Mouse (Mus musculus): ENCODE data around the gene Smyd3. TPM values are rescaled to one million over a fixed set of nuclear protein-coding genes. Genes with fewer than 3 reads are reported as not detected.

The Smyd3 gene
- polyA plus RNA-seq, 1 experiment from 2014 or later = 18.3 TPM

DNA sequence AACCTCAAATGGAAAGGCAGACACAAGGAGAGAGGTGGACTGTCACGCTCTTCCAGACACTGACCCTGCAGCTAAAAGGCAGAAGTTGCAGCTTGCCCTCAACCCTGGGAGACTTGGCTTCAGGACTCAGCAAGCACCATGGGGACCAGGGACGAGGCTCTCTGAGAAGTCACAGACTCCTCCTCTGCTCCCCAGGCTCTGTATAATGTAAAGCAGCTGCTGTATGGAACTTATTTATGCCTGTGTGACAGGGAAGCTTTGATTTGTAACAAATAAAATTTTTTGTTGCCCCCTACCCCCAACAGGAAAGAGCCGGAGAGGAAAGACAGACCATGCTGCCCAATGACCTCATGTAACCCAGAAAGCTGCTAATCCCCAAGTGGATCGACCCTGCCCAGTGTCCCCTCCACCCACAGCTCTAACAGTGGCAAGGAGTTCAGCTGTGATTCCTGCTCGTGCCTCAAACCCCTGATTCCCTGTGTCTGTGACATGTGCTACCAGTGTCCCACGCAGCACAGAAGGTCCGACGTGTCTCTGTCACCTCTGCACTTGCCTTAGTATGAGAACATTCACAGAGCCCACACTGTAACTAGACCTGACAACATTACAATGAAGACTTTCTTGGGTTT, 539.1 kb downstream of the Smyd3 start:
- H3K4me2 ChIP-seq (ENCODE audit: low read length) = no peak overlapping the region
- ATAC-seq (replicated peaks; ENCODE audit: low FRiP score, low read depth) = no peak
- no peak for TF ChIP-seq CTCF (IDR thresholded peaks at IDR 0.05; ENCODE audit: low read depth)
- H3K4me3 ChIP-seq (replicated peaks; ENCODE audit: low read depth, low read length) = no peak overlapping the region
- no peaks in the 10 kb centered on the region for H3K9me3 ChIP-seq (replicated peaks; ENCODE audit: low read length)
- 36% methylated on average over 8 of the region's 8 CpGs for WGBS
- DNase-seq (ENCODE audit: low spot score) = peak; percentile 45
- no peak overlapping the region for H3K27ac ChIP-seq
- no peak overlapping the region for H3K9ac ChIP-seq (ENCODE audit: low read depth, low read length)
- no peaks in the 10 kb centered on the region for H3K36me3 ChIP-seq (ENCODE audit: insufficient read depth, low read length)
- H3K27me3 ChIP-seq (ENCODE audit: insufficient read depth, low read length) = no peaks in the 10 kb centered on the region
- H3K4me1 ChIP-seq (replicated peaks; ENCODE audit: insufficient read depth, low read length) = no peaks in the 10 kb centered on the region

DNA sequence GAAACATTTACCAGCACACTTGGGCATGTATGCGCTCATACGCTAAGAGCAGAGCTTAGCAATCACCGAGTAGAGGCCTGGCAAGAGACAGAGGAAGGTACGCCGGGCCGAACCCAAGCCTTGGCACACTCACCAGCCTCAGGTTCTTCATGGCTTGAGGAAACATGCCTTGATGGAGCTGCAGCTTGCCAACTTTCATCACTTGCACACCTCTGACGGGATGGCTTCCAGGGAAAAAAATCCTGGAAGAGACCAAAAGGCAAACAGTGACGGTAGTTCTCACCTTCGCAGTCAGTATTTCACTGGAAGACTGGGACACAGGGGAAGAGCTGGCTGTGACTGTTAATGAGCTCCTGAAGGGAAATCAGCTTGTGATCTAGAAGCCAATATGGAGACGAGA, 545.8 kb downstream of the Smyd3 start:
- Histone ChIP-seq H3K27me3 (ENCODE audit: insufficient read depth, low read length) (no peaks in the 10 kb centered on the region), H3K9me3 (replicated peaks; ENCODE audit: low read length) (no peaks in the 10 kb centered on the region), H3K4me2 (ENCODE audit: low read length) (no peak overlapping the region), H3K4me3 (replicated peaks; ENCODE audit: low read depth, low read length) (no peak overlapping the region), H3K9ac (ENCODE audit: low read depth, low read length) (no peak overlapping the region), H3K36me3 (ENCODE audit: insufficient read depth, low read length) (no peaks in the 10 kb centered on the region), H3K27ac (no peak overlapping the region), H3K4me1 (replicated peaks; ENCODE audit: insufficient read depth, low read length) (no peaks in the 10 kb centered on the region)
- DNase-seq (ENCODE audit: low spot score) = no peak
- no peak for TF ChIP-seq CTCF (IDR thresholded peaks at IDR 0.05; ENCODE audit: low read depth)
- ATAC-seq (replicated peaks; ENCODE audit: low FRiP score, low read depth) = no peak
- 93% methylated on average over 10 of the region's 10 CpGs for WGBS

- Histone ChIP-seq H3K27me3 (ENCODE audit: insufficient read depth, low read length) (no peaks in the 10 kb centered on the region), H3K4me1 (replicated peaks; ENCODE audit: insufficient read depth, low read length) (no peaks in the 10 kb centered on the region), H3K27ac (no peak overlapping the region), H3K9me3 (replicated peaks; ENCODE audit: low read length) (no peaks in the 10 kb centered on the region), H3K4me3 (replicated peaks; ENCODE audit: low read depth, low read length) (no peak overlapping the region), H3K36me3 (ENCODE audit: insufficient read depth, low read length) (no peaks in the 10 kb centered on the region), H3K4me2 (ENCODE audit: low read length) (no peak overlapping the region), H3K9ac (ENCODE audit: low read depth, low read length) (no peak overlapping the region)
- 70% methylated on average over 9 of the region's 9 CpGs for WGBS
- no peak for ATAC-seq (replicated peaks; ENCODE audit: low FRiP score, low read depth)
- TF ChIP-seq CTCF (IDR thresholded peaks at IDR 0.05; ENCODE audit: low read depth) = no peak
- DNase-seq (ENCODE audit: low spot score) = no peak
Measured at GRCm38 (mm10) chr1:178961661-178962060, 556.2 kb downstream of the Smyd3 start.

DNA sequence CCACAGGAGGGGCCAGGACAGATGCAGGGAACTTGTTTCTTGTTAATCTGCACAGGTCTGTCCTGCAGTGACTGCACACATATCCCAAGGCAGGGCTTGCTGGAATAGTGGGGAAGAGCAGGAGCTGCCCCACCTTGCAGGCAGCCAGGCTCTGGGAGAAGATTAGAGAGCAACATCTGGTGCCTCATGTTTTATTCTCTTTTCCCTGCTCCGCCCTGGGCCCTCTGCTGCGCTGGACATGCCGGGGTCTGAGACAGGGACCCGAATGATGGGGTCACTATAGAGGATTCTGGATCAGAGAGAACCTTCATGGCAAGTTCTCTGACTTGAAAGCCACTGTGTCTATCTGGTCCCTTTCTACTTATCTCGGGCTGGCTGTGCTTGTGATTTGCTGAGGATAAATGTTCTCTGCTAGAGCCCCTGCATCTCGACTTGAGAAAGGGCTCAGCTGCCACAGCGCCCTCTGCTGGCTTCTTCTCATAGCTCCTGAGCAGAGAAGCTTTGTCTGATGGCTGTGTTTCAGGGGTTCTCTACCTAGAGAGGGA, 557.8 kb downstream of the Smyd3 start:
- Histone ChIP-seq H3K4me2 (ENCODE audit: low read length) (no peak overlapping the region), H3K9me3 (replicated peaks; ENCODE audit: low read length) (no peaks in the 10 kb centered on the region), H3K36me3 (ENCODE audit: insufficient read depth, low read length) (no peaks in the 10 kb centered on the region), H3K27me3 (ENCODE audit: insufficient read depth, low read length) (no peaks in the 10 kb centered on the region), H3K27ac (no peak overlapping the region), H3K4me1 (replicated peaks; ENCODE audit: insufficient read depth, low read length) (no peaks in the 10 kb centered on the region), H3K4me3 (replicated peaks; ENCODE audit: low read depth, low read length) (no peak overlapping the region), H3K9ac (ENCODE audit: low read depth, low read length) (no peak overlapping the region)
- DNase-seq (ENCODE audit: low spot score) (peak; percentile 89), ATAC-seq (replicated peaks; ENCODE audit: low FRiP score, low read depth) (no peak)
- TF ChIP-seq CTCF (IDR thresholded peaks at IDR 0.05; ENCODE audit: low read depth) = peak; percentile 93
- WGBS = 44% methylated on average over 7 of the region's 7 CpGs

GRCm38 (mm10) chr1:178958641-178959040, 559.2 kb downstream of the Smyd3 start:
- no peak overlapping the region for H3K4me2 ChIP-seq (ENCODE audit: low read length)
- no peak overlapping the region for H3K9ac ChIP-seq (ENCODE audit: low read depth, low read length)
- TF ChIP-seq CTCF (IDR thresholded peaks at IDR 0.05; ENCODE audit: low read depth) = no peak
- H3K27ac ChIP-seq = no peak overlapping the region
- 90% methylated on average over 4 of the region's 4 CpGs for WGBS
- H3K9me3 ChIP-seq (replicated peaks; ENCODE audit: low read length) = no peaks in the 10 kb centered on the region
- no peak overlapping the region for H3K4me3 ChIP-seq (replicated peaks; ENCODE audit: low read depth, low read length)
- ATAC-seq (replicated peaks; ENCODE audit: low FRiP score, low read depth) = no peak
- H3K36me3 ChIP-seq (ENCODE audit: insufficient read depth, low read length) = no peaks in the 10 kb centered on the region
- no peaks in the 10 kb centered on the region for H3K27me3 ChIP-seq (ENCODE audit: insufficient read depth, low read length)
- no peak for DNase-seq (ENCODE audit: low spot score)
- no peaks in the 10 kb centered on the region for H3K4me1 ChIP-seq (replicated peaks; ENCODE audit: insufficient read depth, low read length)

GRCm38 (mm10) chr1:178952910-178953309, 564.9 kb downstream of the Smyd3 start:
- no peak overlapping the region for H3K27ac ChIP-seq
- DNase-seq (ENCODE audit: low spot score) (peak; percentile 53), ATAC-seq (replicated peaks; ENCODE audit: low FRiP score, low read depth) (no peak)
- H3K36me3 ChIP-seq (ENCODE audit: insufficient read depth, low read length) = no peaks in the 10 kb centered on the region
- H3K4me1 ChIP-seq (replicated peaks; ENCODE audit: insufficient read depth, low read length) = 0 out of 2 replicates have a peak, but pooled peaks cover 5% of the 10 kb centered on the region
- H3K4me2 ChIP-seq (ENCODE audit: low read length) = no peak overlapping the region
- H3K27me3 ChIP-seq (ENCODE audit: insufficient read depth, low read length) = no peaks in the 10 kb centered on the region
- TF ChIP-seq CTCF (IDR thresholded peaks at IDR 0.05; ENCODE audit: low read depth) = no peak
- WGBS = 28% methylated on average over 12 of the region's 12 CpGs
- H3K9ac ChIP-seq (ENCODE audit: low read depth, low read length) = no peak overlapping the region
- H3K9me3 ChIP-seq (replicated peaks; ENCODE audit: low read length) = peaks cover 4% of the 10 kb centered on the region; the same call in 1 of the 2 replicates
- no peak overlapping the region for H3K4me3 ChIP-seq (replicated peaks; ENCODE audit: low read depth, low read length)
